Mouse (Mus musculus): ENCODE results near the gene Ccdc175.

GRCm38 (mm10) chr12:72200828-72201227, 16.0 kb upstream of the Ccdc175 start:
- TF ChIP-seq CTCF (IDR thresholded peaks at IDR 0.05; ENCODE audit: low read depth): no peak
- no peak for TF ChIP-seq EP300 (IDR thresholded peaks at IDR 0.05; ENCODE audit: low read depth)
